Mouse (Mus musculus): ENCODE data around the gene Gm40460. TPM values are rescaled to one million over a fixed set of nuclear protein-coding genes. Genes with fewer than 3 reads are reported as not detected.
A peak's percentile ranks its signal among the peaks of the same experiment; 100 is the strongest.
"Not testable (repeated sequence)": the region's sequence is repeated elsewhere in the genome, so short reads cannot be mapped to it uniquely, and the experiment has no call there.

Gm40460 gene
- polyA plus RNA-seq (2012; rRNA removed), result not detected in 2 replicates

DNA sequence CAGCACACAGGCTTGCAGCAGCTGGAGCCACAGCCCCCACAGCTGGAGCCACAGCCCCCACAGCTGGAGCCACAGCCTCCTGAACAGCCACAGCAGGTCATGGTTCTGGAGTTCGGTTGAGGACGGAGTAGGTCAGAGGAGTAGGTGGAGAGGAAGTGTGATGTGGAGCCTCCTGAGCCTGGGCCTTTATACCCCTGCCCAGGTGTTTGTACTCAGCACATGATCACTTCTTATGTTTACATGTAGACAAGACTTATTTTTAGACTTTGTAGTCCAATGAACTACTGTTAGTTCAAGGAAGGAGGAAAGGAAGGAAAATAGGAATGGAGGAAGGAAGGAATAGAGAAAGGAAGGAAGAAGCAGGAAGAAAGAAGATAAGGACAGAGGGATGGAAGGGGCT lies at the start of gene Gm40460:
Gene Gm40460 (minus strand): TSS at position 101 of the 400 bp plus-strand sequence.
- DNase-seq (ENCODE audit: extremely low spot score in 1 of 2, low spot score in 1 of 2), result no peak

GRCm38 (mm10) chr7:142285910-142286612 lies 45.2 kb upstream of the Gm40460 start:
- DNase-seq (ENCODE audit: extremely low spot score in 1 of 2, low spot score in 1 of 2), result not testable (repeated sequence)

GRCm38 (mm10) chr7:142285130-142285835 lies 44.4 kb upstream of the Gm40460 start:
- peak in 1 of 2 experiments; percentile 19 for DNase-seq (ENCODE audit: extremely low spot score in 1 of 2, low spot score in 1 of 2)

DNA sequence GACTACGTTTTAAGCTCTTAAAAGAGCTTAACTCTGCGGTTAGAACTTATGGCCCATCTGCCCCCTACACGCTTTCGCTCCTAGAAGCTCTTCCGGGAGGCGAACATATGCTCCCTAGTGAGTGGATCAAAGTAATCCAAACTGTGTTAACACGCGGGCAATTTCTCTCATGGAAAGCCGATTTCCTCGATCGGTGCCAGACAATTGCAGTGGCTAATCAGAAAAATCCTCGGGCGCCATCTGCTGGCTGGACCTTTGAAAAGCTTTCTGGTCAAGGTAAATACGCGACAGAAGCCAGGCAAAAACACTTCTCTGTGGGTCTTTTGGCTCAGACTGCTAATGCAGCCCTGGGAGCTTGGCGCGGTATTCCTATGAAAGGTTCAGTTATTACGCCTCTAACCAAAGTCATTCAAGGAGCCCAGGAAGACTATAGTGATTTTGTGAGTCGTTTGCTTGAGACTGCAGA lies 43.8 kb upstream of the Gm40460 start:
- peak; percentile 72 to 95 for DNase-seq (ENCODE audit: extremely low spot score in 1 of 2, low spot score in 1 of 2)

DNA sequence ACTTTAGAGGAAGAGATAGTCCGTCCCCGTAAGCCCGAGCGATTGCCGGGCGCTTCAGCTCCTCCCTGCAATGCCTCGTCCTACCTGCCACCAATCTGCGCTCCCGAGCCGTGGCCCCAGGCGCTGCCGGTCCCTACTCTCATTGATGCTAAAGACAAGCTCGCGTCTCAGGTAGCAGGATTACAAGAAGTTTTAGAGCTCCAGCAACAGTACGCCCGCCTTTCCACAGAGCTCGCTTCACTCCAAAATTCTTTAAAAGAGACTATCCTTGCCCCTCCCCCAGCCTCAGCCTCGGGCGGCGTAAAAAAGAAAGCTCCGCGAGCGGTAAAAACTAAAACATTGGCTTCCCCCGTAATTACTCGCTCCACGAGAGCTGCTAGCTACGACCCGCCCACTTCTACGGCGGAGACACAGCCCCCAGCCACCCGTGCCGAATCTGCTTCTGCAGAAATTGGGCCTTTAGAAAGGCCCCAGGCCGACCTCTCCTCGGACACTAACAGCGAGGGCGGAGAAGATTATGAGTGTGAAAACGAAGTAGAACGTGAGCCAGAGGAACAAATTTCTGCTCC lies 43.2 kb upstream of the Gm40460 start:
- peak in 1 of 2 experiments; percentile 31 for DNase-seq (ENCODE audit: extremely low spot score in 1 of 2, low spot score in 1 of 2)

GRCm38 (mm10) chr7:142282847-142283246 lies 42.0 kb upstream of the Gm40460 start:
- DNase-seq (ENCODE audit: extremely low spot score in 1 of 2, low spot score in 1 of 2), result not testable (repeated sequence)

- DNase-seq (ENCODE audit: extremely low spot score in 1 of 2, low spot score in 1 of 2), result not testable (repeated sequence)
Measured at GRCm38 (mm10) chr7:142279291-142279690, 38.4 kb upstream of the Gm40460 start.

- DNase-seq (ENCODE audit: extremely low spot score in 1 of 2, low spot score in 1 of 2), result peak in 1 of 2 experiments; percentile 78
Measured at GRCm38 (mm10) chr7:142278183-142278582, 37.3 kb upstream of the Gm40460 start.

DNA sequence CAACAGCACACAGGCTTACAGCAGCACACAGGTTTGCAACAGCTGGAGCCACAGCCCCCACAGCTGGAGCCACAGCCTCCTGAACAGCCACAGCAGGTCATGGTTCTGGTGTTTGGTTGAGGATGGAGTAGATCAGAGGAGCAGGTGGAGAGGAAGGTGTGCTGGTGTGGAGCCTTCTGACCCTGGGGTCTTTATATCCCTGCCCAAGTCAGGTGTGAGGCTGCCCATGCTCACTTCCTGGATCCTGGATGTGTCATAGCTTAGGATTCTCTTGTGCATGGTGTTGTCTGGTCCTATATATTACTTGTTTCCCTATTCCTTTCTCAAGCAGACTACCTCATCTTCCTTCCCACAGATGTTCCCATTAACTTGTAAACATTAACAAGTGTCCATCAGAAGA lies 33.4 kb upstream of the Gm40460 start, which contains the start of gene Gm4559:
Gene Gm4559 (minus strand): TSS at position 101 of the 400 bp plus-strand sequence.
- not testable (repeated sequence) for DNase-seq (ENCODE audit: extremely low spot score in 1 of 2, low spot score in 1 of 2)

DNA sequence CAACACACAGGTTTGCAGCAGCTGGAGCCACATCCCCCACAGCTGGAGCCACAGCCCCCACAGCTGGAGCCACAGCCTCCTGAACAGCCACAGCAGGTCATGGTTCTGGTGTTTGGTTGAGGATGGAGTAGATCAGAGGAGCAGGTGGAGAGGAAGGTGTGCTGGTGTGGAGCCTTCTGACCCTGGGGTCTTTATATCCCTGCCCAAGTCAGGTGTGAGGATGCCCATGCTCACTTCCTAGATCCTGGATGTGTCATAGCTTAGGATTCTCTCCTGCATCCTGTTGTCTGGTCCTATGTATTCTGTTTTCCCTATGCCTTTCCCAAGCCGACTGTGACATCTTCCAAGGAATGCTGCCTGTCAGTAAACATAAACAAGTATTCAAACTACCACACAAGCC lies 17.4 kb upstream of the Gm40460 start, which contains the start of gene Gm2431:
Gene Gm2431 (minus strand): TSS at position 101 of the 400 bp plus-strand sequence.
- not testable (repeated sequence) for DNase-seq (ENCODE audit: extremely low spot score in 1 of 2, low spot score in 1 of 2)

DNA sequence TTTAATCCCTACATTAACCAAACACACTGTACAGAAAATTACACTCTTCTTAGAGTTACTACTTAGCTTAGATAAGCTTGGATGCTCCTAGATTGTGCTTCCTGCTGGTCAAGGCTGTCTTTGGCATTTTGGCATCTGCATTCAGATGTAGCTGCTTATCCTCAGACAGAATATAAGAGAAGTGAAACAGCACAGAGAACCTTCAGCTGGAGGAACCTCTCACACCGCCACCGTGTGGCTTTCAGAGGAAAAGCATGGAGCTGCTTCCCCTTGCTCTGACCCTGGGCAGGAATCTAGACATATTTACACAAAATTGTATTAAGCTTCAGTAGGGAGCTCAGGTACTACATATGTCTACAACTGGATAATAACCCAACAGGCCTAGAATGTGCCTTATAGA lies 14.6 kb upstream of the Gm40460 start:
- peak in 1 of 2 experiments; percentile 60 for DNase-seq (ENCODE audit: extremely low spot score in 1 of 2, low spot score in 1 of 2)

- peak in 1 of 2 experiments; percentile 65 for DNase-seq (ENCODE audit: extremely low spot score in 1 of 2, low spot score in 1 of 2)
Measured at GRCm38 (mm10) chr7:142249824-142250223, 8.9 kb upstream of the Gm40460 start.

DNA sequence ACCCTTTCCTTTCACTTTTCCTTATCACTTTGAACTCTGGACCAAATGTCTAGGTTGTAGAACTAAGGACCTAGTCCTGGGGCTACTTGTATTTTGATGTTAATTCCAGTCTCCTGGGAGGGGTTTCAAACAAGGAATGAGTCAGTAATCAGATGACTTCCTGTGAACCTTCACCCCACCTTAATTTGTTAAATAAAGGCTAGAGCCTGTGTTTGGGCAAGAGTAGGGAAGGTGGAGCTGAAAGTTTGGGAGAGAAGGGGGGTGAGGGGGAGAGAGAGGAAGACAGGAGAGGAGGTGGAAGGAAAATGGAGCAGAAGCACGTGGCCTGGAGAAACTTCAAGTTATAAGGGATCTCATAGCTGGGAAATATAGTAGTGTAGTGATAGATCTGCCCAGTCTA lies 9.3 kb downstream of the Gm40460 start:
- DNase-seq (ENCODE audit: extremely low spot score in 1 of 2, low spot score in 1 of 2), result no peak

DNA sequence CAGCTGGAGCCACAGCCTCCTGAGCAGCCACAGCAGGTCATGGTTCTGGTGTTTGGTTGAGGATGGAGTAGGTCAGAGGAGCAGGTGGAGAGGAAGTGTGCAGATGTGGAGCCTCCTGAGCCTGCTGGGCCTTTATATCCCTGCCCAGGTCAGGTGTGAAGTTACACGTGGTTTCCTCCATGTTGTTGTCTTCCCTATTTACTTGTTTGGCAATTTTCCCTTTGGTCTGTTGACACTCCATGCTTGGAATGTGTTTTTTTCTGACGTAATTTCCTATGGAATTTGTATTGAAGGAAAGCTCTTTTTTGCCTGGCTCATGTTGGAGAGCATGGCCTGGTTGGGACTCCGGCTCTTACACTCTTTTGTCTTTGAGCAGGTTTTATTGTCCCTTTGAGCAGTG lies 11.0 kb downstream of the Gm40460 start, which contains the start of gene Krtap5-5:
Gene Krtap5-5 (minus strand): TSS at position 101 of the 400 bp plus-strand sequence.
- not testable (repeated sequence) for DNase-seq (ENCODE audit: extremely low spot score in 1 of 2, low spot score in 1 of 2)

DNA sequence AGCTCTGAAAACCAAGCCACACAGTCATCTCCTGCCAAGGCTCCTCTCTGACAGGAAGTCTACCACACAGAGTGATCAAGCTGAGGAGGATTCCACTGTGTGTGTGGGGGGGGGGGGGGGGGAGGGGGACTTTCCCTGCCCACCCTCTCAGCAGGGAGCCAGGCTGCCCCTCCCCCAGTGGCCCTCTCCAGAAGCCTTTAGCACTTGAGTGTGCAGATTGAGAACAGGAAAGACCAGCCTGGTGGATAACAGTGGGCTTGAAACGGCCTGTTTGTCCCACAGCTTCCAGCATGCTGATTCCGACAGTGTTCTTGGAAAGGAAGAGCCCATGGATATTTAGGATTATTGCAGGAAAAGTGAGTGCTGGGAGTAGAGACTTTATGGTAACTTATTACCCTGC lies 16.4 kb downstream of the Gm40460 start:
- DNase-seq (ENCODE audit: extremely low spot score in 1 of 2, low spot score in 1 of 2), result no peak

GRCm38 (mm10) chr7:142212136-142212535 lies 28.7 kb downstream of the Gm40460 start:
- not testable (repeated sequence) for DNase-seq (ENCODE audit: extremely low spot score in 1 of 2, low spot score in 1 of 2)

DNA sequence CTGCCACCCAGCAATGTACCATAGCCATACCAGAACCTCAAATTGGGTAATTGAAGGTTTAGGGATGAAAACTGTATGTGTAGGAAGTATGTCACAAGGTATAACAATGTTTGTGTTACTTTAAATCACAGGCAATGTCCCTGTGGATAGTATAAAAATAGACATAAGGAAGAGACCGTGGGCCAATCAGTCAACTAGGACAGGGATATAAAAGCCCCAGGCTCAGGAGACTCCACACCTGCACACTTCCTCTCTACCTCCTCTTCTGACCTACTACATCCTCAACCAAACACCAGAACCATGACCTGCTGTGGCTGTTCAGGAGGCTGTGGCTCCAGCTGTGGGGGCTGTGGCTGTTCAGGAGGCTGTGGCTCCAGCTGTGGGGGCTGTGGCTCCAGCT lies 29.3 kb downstream of the Gm40460 start, which contains the start of gene Gm7579:
Gene Gm7579 (plus strand): TSS at position 301 of the 400 bp plus-strand sequence.
- DNase-seq (ENCODE audit: extremely low spot score in 1 of 2, low spot score in 1 of 2), result no peak

GRCm38 (mm10) chr7:142206891-142207290 lies 34.0 kb downstream of the Gm40460 start:
- DNase-seq (ENCODE audit: extremely low spot score in 1 of 2, low spot score in 1 of 2), result not testable (repeated sequence)

DNA sequence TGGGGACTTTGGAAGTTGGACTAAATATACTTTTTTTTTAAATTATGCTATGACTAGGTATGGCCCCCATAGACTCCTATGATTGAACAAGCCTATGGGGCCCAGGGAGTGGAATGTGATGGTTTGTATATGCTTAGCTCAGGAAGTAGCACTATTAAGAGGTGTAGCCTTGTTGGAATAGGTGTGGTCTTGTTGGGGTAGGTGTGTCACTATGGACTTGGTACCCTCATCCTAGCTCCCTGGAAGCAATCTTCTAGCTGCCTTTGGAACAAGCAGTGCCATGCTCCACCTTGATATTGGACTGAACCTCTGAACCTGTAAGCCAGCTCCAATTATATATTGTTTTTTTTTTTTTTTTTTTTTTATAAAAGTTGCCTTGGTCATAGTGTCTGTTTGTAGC lies 35.4 kb downstream of the Gm40460 start:
- DNase-seq (ENCODE audit: extremely low spot score in 1 of 2, low spot score in 1 of 2), result no peak

- DNase-seq (ENCODE audit: extremely low spot score in 1 of 2, low spot score in 1 of 2), result no peak
Measured at GRCm38 (mm10) chr7:142201064-142201463, 39.8 kb downstream of the Gm40460 start, which contains the start of gene Krtap5-3. Gene Krtap5-3 (plus strand): TSS chr7:142201364.

GRCm38 (mm10) chr7:142198748-142199147 lies 42.1 kb downstream of the Gm40460 start:
- peak in 1 of 2 experiments; percentile 9 for DNase-seq (ENCODE audit: extremely low spot score in 1 of 2, low spot score in 1 of 2)
